Mouse (Mus musculus) fibroblast of lung, adult 2 months (primary cell): Measurements from ENCODE around the gene Hpgd.

Source experiments
- DNase-seq: peaks from one replicate; pipeline ENCODE4 v3.0.0-alpha.2; 2011; ENCODE audit warnings: low read depth

Hpgd gene

DNA sequence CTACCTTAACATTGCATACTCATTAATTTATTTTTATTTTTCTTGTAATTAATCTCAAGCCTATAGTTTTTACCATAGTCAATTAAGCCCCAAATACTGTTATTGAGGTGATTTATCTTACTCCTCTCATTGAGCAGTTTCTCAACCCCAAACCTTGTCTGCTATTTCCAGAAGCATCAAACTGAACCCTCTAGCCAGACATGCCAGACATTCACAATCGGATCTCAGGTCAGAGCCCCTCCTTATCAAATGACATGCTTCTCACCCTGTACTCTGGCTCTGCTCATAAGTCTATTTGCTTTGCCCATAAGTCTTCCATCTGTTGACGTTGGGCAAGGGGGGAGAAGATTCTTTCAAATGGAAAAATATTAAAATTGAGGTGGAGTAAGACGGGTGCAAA lies 33.3 kb downstream of the Hpgd start:
- DNase-seq = no peak

DNA sequence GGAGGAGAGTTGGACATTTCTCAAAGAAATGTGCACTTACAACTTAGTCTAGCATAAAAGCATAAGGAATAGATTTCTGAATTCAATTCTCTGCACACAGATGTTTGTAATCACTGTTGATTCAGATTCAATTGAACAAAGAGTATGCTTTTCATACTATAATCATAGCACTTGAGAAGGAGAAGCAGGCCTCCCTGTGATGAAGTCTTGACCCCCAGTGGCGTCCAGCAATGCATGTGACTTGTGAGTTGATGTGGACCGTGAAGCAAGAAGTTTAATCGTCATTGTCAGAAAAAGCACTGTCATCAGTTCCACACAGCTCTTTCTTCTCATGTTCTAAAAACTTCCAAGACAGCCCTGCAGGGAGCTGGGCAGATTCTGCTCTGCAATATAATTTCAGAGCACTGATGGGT lies 33.8 kb downstream of the Hpgd start:
- DNase-seq = no peak

DNA sequence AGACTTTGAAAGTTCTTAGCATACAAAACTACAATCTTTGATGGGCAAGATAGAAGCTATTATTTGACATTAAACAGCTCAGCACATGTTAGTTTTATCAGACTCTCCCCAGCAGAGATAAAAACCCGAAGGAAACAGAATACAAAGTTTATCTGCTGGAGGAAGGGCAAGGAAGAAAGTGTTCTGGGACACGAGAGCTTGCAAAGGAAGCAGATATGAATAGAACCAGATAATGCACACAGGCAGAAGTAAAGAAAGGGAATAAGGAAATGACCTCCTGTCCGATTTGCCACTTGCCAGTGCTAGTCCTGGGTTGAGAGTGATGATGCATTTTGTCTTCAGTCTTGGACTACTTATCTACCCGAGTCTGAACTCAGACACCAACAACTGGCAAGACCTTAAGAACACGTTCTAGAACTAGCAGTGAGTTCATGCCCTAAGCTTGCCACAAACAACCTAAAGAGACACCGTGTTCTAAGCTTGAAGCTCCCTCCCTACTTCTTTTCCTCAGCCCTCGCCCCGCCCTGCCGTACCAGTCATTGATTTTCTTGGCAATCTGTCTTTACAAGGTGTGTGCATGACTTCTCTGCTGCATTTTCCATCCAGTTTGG lies 41.1 kb downstream of the Hpgd start:
- DNase-seq = no peak

DNA sequence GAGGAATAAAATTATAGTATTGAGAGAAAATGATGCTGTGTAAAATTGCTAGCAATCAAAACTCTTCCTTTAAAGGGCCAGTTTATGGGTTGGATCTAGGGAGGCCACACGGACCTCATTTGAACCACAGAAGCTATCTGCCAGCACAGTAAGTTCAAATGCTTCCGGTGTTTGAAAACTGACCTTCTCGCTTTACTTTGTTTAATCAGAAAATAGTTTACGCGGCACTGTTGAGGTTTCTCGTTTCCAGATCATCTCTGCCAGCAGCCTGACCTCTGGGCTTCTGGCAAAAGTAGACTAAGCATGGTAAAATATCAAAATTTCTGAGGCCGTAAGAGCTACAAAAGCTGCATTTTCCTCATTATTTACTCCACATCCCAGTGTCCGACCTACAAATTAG lies 42.4 kb downstream of the Hpgd start:
- no peak for DNase-seq

DNA sequence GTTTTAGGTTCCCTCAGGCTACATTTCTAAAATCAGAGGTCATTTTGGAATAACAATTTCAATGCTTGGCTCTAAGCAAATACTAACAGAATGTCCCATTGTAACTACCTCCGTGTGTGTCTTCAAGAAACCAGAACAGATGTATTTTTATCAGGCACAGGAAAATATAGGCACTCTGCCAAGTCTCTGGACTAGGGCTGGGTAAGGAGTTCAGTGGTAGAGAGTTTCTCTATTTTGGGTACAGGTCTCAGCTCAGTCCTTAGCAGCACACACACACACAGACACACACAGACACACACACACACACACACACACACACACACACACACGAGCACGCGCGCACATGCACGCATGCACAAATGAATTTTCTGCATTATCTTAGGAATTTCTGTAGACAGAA lies 49.1 kb downstream of the Hpgd start:
- DNase-seq = peak; percentile 23

DNA sequence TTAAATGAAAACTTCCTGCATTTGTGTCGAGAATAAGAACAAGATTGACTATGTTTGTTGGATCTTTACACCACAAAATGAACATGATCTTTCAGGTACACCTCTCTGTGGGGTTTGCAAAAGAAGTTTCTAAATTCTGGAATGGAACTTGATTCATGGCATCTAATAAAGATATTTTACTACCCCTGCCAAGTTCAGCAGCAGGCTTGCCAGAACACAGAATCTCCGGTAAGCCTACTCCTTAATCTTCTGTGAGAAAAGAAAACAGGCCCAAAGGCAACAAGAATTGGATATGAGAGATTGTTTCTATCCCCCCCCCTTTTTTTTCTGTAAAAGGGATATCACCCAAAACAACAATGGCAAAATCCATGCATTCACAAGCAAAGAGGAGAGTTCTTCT lies 49.6 kb downstream of the Hpgd start:
- peak; percentile 21 for DNase-seq

DNA sequence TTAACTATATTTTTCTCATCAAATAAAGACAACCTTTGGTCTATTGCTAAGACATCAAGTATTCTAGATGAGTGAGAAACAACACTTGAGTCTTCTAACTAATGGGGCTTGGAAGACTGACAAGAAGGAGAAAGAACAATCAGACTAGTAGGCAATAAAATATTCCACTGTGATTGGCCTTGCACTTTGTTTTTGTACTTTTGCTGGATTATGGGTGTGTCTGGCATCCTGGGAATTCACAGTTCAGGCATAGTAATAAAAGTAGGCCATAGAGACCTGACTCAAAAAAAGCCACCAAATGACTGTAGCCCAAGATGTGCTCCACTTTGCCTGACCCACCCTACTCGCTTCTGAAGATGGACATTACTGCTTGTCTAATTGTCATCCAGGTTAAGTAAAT lies 50.0 kb downstream of the Hpgd start:
- no peak for DNase-seq

DNA sequence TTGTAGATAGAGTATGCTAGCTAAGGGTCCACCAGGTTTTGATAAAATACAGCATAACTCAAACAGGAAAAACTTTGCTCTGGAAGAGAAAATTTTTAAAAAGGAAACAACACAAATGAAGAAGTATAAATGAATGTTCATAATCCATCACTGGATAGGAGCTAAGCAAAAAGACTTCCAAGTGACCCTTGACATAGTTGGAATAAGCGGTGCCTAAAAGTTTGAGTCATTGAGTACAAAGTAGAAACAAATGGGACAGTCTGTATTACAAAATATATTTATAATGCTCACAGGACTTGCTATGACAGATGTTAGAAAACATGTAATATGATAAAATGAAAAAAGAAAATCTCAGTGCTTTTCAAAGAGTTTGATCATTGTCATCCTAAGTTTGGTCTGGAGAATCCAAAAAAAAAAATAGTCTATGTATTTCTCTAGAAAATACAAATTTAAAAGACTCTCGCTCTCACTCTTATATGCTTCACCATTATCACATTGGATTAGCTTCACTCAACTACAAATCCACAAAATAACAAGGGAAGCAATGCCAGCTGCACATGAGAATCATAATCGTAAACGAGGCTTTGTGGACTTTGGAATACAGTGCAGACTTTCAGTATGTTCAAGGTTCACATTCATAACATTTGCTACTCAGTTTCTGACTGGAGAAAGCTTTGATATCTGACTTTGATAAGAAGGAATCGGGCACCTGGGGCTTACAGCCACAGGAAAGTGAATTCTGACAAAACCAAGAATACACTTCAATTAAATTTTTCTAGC lies 51.4 kb downstream of the Hpgd start:
- DNase-seq = no peak

DNA sequence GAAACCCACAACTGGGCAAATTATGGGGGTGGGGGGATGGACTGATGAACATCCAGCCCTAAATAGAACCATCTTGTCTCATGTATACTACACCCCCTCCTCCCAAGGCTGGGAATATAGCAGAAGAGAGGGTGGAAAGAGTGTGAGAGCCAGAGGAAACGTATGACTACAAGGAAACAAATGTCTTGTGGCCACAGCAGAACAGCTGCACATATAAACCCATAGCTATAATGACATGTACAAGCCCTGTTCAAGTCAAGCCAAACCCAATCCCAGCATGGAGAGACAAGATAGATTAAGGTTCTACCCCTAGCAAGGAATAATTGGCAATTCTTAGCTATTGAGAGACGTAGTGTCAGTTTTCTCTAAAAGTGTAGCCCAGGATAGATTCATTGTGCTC lies 68.8 kb downstream of the Hpgd start:
- DNase-seq = no peak
